Mouse (Mus musculus): Measurements from ENCODE around the gene Tsc22d2. TPM values are rescaled to one million over a fixed set of nuclear protein-coding genes. Genes with fewer than 3 reads are reported as not detected.

Tsc22d2 gene
- polyA plus RNA-seq, 1 experiment from 2014 or later = 17.3 TPM

- peaks cover 2% of the 10 kb centered on the region for H3K36me3 ChIP-seq (ENCODE audit: control insufficient read depth, insufficient read depth, low read length)
- H3K27ac ChIP-seq (replicated peaks; ENCODE audit: low read depth, low read length) = no peak overlapping the region
- no peak overlapping the region for H3K4me2 ChIP-seq (ENCODE audit: low read depth, low read length)
- no peaks in the 10 kb centered on the region for H3K4me1 ChIP-seq (ENCODE audit: control insufficient read depth, insufficient read depth, low read length)
- no peak for DNase-seq (ENCODE audit: low spot score)
- WGBS = 41% methylated on average over 1 of the region's 1 CpGs
- no peak overlapping the region for H3K4me3 ChIP-seq (ENCODE audit: low read depth, low read length)
- H3K9ac ChIP-seq (ENCODE audit: low read depth, low read length) = no peak overlapping the region
- H3K27me3 ChIP-seq (replicated peaks; ENCODE audit: control insufficient read depth, insufficient read depth, low read length) = no peaks in the 10 kb centered on the region
- H3K9me3 ChIP-seq (ENCODE audit: control insufficient read depth, low read length) = no peaks in the 10 kb centered on the region
- ATAC-seq (ENCODE audit: low read depth) = no peak
Observed at GRCm38 (mm10) chr3:58515947-58516601, 101.6 kb downstream of the Tsc22d2 start.

Other genes with a start within 250 kb of the Tsc22d2 start
- gene Eif2a, start 111.1 kb downstream of the Tsc22d2 start, polyA plus RNA-seq (2014; fragmentation: Nextera tagmentation; extraction: Ambion mirVana) = 52.8 and 54.6 TPM in 2 replicates
- gene Serp1, start 111.2 kb downstream of the Tsc22d2 start, polyA plus RNA-seq (2014; fragmentation: Nextera tagmentation; extraction: Ambion mirVana) = 176 and 184 TPM in 2 replicates
- 25.9 and 26.1 TPM in 2 replicates for gene Selenot, start 161.9 kb downstream of the Tsc22d2 start, polyA plus RNA-seq (2014; fragmentation: Nextera tagmentation; extraction: Ambion mirVana)
- 0.07 and 0.09 TPM in 2 replicates for gene Erich6, start 222.5 kb downstream of the Tsc22d2 start, polyA plus RNA-seq (2014; fragmentation: Nextera tagmentation; extraction: Ambion mirVana)

Measured in embryonic facial prominence, embryonic 14.5 days (tissue).